Mouse (Mus musculus) brown adipose tissue, adult 24 weeks (tissue): ENCODE data around the gene Mrps24. TPM values are rescaled to one million over a fixed set of nuclear protein-coding genes. Genes with fewer than 3 reads are reported as not detected.

Source experiments
- H3K27ac ChIP-seq: fragments of 200-500 bp; replicated peaks from 2 replicates; pipeline ENCODE4 v1.5.1; 2012; ENCODE audit warnings: low read depth, mild to moderate bottlenecking, low read length
- H3K4me1 ChIP-seq: fragments of 200-500 bp; 2 replicates; pipeline ENCODE4 v1.6.1; 2012; ENCODE audit warnings: low read length, mixed read lengths; ENCODE audit not compliant: control insufficient read depth, insufficient read depth, insufficient read length
- H3K4me3 ChIP-seq: fragments of 200-500 bp; 2 replicates; pipeline ENCODE4 v1.5.1; 2012; ENCODE audit warnings: low read depth, mild to moderate bottlenecking, low read length, moderate library complexity; ENCODE audit not compliant: insufficient read depth
- polyA plus RNA-seq: library from polyadenylated mRNA; stranded (reverse); fragments of >200 nt; gene quantifications from 2 replicates; pipeline ENCODE4 v1.2.4, GENCODE M21; 2012; ENCODE audit not compliant: missing spikeins, insufficient read depth, insufficient read length

Gene Mrps24
- polyA plus RNA-seq, 1 experiment = 238 TPM

DNA sequence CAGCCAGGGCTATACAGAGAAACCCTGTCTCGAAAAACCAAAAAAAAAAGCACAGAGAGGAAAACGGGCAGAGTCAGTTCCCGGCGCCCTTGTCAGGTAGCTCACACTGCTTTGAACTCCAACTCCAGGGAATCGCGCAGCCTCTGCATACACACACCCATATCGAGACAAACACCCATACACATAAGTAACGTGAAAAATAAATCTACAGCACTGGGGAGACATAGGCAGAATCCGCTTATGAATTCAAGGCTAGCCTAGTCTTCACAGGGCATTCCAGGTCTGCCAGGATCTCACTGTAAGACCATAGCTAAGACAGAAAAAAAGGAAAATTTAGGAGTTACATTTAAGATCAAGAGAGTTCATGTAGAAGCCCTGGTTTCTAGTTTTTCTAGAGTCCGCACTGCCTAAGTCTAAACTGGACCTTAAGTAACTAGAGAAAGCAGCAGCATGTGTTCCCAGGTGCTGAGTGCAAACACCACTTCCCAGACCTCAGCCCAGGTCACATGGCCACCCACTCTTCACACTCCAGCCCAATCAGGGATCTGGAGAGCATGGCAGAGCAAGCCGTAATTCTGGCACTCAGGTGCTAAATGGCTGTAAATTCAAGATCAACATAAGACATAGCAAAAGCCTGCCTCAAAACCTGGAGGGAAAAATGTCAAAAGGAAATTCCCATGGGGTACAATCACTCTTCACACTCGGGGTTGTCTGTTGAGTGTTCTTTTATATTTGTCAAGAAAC is 3.3 kb upstream of the Mrps24 start:
- H3K4me1 ChIP-seq = no peaks in the 10 kb centered on the region; the same call in 1 of the 2 replicates
- no peak overlapping the region for H3K27ac ChIP-seq
- H3K4me3 ChIP-seq = no peak overlapping the region

DNA sequence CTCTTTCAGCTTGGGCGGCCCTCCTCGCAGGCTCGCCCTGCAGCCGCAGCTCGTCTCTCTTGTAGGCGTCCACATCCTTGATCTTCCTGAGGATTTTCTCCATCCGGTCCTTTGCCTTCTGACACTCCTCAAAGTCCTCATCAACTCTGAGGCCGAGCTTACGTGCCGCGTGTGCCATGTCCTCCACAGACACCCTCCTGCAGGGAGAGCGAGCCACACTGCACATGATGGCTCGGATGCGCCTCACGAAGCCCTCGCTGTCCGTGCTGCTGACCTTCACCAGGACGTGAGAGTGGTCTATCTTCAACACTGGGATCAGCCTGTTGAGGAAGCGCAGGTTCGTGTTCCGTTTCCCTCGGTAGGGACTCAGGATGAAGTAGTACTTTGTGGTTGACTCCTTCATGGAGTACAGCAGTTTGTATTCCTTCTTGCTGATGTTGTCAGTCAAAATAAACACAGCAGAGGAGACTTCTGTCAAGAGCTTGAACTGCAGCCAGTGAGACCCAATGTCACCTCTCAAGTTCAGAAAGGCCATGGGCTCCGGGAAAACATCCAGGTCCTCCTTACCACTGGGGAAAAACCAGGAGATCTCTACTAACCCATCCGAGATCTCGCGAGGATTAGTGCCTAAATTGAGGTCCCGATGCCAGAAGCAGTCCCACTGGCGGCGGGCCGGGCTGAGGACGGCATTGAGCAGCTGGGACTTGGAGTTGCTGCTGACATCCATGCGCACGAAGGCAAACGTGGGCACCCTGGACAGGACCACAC is 1.6 kb upstream of the Mrps24 start:
- H3K4me3 ChIP-seq = no peak overlapping the region
- H3K4me1 ChIP-seq = no peaks in the 10 kb centered on the region; the same call in 1 of the 2 replicates
- H3K27ac ChIP-seq = 0 out of 2 replicates have a peak overlapping the region, but pooled peaks have one; percentile 38

DNA sequence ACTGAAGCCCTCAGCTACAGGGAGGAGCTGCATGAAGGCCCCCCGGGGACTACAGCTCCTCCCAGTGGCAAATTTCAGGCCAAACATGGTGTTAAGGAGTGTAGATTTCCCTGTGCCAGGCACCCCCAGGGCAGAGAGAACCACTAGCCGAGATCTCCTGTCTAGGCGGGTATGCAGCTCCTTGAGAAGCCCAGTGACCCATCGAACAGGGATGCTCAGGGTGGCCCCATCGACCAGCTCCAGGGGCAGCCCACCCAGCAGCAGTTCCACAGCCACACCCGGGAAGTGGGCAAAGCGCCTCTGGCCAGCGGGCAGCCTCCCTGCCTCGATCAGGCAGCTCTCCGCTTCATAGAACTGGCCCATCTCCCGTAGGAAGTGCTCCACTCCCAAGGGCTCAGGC is 766 bp upstream of the Mrps24 start:
- Histone ChIP-seq H3K4me3 (no peak overlapping the region), H3K27ac (peak overlapping the region; percentile 38; the same call in 1 of the 2 replicates), H3K4me1 (no peaks in the 10 kb centered on the region; the same call in 1 of the 2 replicates)

DNA sequence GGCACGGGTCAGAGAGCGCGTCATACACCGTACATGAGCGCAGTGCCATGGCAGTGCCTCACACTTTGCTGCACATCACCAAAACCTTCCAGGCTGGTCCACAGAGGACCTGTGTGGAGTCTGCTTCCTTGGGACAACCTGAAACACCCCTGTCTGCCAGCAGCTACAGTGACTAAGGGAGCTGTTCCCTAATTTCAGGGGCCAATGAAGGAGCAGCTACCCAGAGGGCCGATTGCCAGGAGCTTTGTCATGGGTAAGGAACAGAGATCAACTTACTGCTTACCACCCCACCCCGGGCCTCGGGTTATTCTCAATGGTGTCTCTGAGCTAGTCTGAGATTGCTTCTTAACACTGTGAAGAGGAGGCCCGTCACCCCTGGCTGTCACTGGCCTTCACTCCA is 301 bp downstream of the Mrps24 start:
- no peaks in the 10 kb centered on the region; the same call in 1 of the 2 replicates for H3K4me1 ChIP-seq
- H3K27ac ChIP-seq = no peak overlapping the region
- H3K4me3 ChIP-seq = no peak overlapping the region

DNA sequence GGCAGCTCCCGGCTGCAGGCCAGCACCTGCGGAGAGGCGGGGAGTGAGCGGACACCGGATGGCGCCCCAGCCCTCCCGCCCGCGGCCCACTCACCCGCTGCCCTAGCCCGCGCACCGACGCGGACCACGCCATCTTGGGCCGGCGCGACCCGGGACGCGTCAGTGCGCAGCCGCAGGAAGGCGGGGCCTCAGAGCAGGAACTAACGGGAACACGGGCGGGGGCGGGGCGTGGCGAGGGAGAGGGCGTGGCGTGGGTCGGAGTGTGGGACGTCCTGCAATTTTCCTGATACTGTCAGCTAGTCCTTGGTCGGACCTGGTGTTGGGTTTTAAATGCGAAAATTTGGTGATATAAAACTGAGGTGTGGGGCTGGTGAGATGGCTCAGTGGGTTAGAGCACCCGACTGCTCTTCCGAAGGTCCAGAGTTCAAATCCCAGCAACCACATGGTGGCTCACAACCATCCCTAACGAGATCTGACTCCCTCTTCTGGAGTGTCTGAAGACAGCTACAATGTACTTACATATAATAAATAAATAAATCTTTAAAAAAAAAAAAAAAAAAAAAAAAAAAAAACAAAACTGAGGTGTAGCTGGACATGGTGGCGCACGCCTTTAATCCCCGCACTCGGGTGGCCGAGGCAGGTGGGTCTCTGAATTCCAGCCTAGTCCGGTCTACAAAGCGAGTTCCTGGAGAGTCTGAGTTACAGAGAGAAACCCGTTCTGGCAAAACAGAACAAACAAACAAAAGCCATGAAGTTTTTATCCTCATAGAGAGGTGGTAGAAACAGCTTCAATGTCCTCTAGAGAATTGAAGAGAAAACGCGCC is 7.7 kb downstream of the Mrps24 start:
- Histone ChIP-seq H3K4me1 (peaks cover 5% of the 10 kb centered on the region), H3K4me3 (peak overlapping the region; percentile 85), H3K27ac (0 out of 2 replicates have a peak overlapping the region, but pooled peaks have one; percentile 13)

DNA sequence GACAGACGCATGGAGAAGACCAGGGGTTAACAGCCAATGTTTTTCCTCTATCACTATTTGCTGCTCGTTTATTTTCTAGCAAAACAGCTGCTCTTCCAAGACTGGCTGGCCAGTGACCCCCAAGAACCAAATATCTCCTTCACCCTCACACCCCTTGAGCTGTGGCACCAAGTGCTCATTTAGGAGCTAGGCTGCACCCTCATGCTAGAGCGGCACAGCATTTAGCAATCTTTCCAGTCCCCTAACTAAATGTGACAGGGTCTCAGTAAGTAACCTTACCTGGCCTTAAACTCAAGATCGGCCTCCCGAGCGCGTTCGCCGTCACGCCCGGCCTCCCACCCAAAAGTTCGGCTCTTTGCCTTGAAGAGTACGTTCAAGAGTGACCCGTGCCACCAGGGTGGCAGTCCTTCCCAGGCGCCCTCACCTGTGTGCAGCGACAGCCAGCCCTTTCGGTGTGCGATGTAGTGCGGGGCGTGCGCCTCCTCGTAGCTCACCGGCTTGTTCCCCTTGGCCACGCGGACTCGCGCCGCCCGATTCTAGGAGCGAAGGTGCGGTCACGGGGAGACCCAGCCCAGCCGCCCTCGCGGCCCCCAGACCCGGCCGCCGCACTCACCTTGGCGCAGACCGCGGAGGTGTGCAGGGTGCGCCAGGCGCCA is 8.5 kb downstream of the Mrps24 start:
- Histone ChIP-seq H3K4me3 (peak overlapping the region; percentile 85), H3K27ac (0 out of 2 replicates have a peak overlapping the region, but pooled peaks have one; percentile 13), H3K4me1 (peaks cover 5% of the 10 kb centered on the region)

DNA sequence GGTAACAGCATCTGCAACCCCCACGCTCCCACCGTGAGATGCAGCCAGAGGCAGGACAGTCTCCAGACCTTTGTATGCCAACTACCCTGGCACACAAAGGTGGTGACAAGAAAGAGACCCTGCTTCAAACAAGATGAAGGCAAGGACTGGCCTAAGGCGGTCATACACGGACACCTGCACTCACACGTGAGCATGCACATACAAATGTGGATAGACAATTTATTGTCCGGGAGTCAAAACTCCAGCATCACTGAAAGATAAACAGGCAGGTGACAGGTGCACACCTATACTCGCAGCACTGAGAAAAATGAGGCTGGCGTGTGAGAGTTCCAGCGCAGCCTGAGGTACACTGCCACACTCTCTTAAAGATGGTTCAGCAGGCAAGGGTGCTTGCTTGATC is 9.5 kb downstream of the Mrps24 start:
- no peak overlapping the region for H3K27ac ChIP-seq
- H3K4me1 ChIP-seq = peaks cover 5% of the 10 kb centered on the region
- H3K4me3 ChIP-seq = peak overlapping the region; percentile 85; the same call in 1 of the 2 replicates

DNA sequence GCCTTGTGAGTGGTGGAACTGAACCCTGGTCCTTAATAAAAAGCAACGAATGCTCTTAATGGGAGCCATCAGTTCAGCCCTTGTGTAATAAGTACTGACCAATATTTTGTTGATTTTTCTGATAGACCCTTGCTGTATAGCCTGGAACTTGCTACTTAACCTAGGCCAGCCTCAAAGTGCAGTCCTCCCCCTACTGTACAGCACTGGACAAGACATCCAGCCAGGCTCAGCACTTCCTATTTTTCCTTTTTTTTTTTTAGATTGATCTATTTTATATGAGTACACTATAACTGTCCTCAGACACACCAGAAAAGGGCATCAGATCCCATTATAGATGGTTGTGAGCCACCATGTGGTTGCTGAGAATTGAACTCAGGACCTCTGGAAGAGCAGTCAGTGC is 12.1 kb downstream of the Mrps24 start:
- Histone ChIP-seq H3K27ac (no peak overlapping the region), H3K4me1 (peaks cover 5% of the 10 kb centered on the region), H3K4me3 (no peak overlapping the region)

DNA sequence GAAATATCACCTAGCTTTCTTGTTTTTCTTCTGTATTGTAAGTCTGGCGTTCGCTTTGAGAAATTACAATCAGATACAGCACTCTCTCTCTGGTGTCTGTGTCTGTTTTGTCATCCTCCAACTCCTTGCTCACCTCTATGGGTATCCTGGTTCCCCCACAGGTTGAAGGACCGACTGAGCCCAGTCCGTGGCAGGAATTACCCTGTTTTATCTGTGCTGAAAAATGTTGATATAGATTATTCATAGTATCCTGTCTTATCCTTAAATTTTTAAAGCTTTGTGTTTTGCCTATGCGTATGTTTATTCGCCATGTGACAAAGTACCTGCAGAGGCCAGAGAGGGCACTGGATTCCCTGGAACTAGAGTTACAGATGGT is 12.5 kb downstream of the Mrps24 start:
- H3K4me3 ChIP-seq = no peak overlapping the region
- H3K27ac ChIP-seq = no peak overlapping the region
- H3K4me1 ChIP-seq = peaks cover 5% of the 10 kb centered on the region

DNA sequence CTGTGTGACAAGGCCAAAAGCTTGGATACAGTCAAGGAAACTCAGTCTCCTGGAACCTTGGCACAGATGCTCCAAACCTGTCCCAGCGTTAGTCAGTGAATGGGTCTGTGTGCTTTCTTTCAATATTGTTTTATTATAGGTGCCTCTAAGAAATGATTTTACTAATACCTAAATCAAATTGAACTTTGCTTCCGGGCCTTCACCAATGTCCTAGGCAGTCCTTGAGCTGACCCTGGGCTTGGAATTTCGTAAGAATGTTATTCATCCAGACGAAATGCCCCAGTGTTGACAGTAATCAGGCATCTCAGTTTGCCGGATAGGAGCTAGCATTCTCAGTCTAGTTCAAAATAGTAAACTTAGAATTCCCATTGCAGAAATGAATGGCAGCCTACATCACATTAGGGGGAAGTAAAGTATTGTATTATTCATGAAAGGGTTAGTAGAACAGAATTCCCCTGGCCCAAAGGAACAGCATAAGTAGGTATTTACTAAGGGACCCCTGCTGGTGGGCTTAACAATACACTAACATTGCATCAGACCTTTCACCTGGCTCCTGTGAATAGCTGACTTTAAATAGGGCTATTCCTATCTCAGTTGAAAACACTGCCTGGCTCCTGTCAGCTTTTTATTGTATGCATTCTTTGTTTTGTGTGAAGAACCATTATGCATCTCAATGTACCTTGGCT is 13.1 kb downstream of the Mrps24 start:
- Histone ChIP-seq H3K4me1 (peaks cover 5% of the 10 kb centered on the region; the same call in 1 of the 2 replicates), H3K4me3 (no peak overlapping the region), H3K27ac (peak overlapping the region; percentile 78)

DNA sequence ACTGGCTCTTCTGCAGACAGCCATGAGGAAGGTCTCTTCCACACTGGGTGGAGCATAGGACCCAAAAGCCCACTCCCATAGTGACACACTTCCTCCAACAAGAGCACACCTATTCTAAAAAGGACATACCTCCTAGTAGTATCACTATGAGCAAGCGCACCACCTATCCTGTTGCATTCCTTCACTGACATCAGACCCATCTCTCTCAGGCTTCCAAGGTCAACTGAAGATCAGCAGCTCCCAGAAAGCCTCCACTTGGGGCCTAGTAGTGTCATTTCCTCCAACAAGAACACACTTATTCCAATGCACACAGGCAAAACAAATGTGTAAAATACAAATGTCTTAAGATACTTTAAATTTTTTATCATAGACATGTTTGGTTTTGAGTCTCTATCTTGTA is 13.7 kb downstream of the Mrps24 start:
- Histone ChIP-seq H3K27ac (no peak overlapping the region), H3K4me3 (no peak overlapping the region), H3K4me1 (peaks cover 5% of the 10 kb centered on the region; the same call in 1 of the 2 replicates)

DNA sequence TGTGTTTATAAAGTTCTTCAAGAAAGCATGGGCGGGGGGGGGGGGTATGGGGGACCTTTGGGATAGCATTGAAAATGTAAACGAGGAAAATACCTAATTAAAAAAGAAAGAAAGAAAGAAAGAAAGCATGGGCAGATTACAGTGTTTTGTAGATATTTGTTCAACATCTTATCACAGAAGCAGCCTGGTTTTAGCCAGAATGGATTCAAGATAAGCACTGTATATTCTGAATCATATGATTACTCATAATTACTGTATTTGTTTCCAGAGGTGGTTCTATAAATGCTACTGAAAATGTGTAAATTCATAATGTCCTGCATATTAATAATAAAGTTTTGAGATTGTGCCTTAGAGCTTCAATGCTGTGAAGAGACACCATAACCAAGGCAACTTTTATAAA is 14.2 kb downstream of the Mrps24 start:
- Histone ChIP-seq H3K4me3 (no peak overlapping the region), H3K27ac (no peak overlapping the region), H3K4me1 (peaks cover 5% of the 10 kb centered on the region; the same call in 1 of the 2 replicates)

DNA sequence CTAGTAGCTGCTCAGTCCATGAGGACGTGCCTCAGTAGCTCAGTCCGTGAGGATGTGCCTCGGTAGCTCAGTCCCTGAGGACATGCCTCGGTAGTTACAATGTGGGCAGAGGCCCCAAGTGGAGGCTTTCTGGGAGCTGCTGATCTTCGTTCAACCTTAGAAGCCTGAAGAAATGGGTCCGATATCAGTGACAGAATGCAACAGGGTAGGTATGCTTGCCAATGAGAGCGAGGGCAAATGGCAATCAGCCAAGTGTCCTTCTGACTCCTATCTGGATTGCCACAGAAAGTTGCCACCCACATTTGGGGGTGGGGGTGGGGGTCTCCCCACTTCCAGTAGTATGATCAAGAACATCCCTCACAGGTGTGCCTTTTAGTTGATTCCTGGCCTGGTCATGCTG is 14.7 kb downstream of the Mrps24 start:
- peaks cover 1% of the 10 kb centered on the region; the same call in 1 of the 2 replicates for H3K4me1 ChIP-seq
- no peak overlapping the region for H3K4me3 ChIP-seq
- no peak overlapping the region for H3K27ac ChIP-seq

DNA sequence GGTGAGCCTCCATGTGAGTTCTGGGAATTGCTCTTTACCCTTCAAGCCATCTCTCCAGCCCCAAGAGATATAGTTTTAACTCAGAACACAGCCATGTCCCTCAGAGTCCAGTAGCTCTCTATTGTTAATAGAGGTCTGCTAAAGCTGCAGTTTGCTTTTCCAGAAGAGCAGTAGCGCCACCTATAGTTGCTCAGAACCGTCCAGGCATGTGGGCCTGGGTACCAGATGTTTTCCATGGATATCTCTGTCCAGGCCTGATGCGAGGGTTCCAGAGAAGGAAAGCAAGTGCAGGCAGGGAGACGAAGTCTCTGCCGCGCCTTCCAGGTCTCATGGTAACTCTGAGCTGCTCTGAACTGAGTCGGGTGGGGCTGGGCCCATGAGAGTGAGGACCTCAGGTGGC is 23.7 kb downstream of the Mrps24 start:
- Histone ChIP-seq H3K27ac (no peak overlapping the region), H3K4me1 (no peaks in the 10 kb centered on the region), H3K4me3 (no peak overlapping the region)
